Mouse (Mus musculus) gastrocnemius, postnatal 25 days (tissue): Measurements from ENCODE around the gene Lamtor4. TPM values are rescaled to one million over a fixed set of nuclear protein-coding genes. Genes with fewer than 3 reads are reported as not detected.
A peak's percentile ranks its signal among the peaks of the same experiment; 100 is the strongest.

Experiments
- DNase-seq: peaks from one replicate; pipeline ENCODE4 v3.0.0; 2022
- total RNA-seq, 2 experiments: library from RNA; stranded (reverse); gene quantifications; 1 replicate in 1 of 2; 2 replicates in 1 of 2; pipeline ENCODE4 v1.2.3; 2021

The Lamtor4 gene
- total RNA-seq, 2 experiments from 2014 or later: 48.3 to 50.8 TPM

- no peak for DNase-seq
These were observed 4.8 kb downstream of the Lamtor4 start for GRCm38 (mm10) chr5:138260051-138260450.

DNA sequence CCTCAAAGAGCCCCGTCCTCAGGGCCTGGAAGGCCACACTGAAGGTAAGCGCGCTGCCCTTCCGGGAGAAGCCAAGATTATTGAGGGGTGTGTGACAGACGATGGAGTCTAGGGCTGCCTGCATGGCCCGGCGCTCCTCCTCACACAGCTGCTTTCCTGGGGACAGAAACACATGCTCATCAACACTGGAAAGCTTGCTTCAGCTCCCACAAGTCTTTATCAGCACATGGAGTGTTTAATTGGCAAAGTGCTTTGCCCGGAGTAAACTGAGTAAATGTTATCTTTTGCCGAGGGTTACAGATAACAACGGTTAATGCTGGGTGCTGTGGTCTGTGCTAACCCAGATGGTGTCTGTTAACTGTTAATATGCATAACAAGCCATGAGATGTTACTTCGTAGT, 5.6 kb downstream of the Lamtor4 start:
- DNase-seq: no peak

DNA sequence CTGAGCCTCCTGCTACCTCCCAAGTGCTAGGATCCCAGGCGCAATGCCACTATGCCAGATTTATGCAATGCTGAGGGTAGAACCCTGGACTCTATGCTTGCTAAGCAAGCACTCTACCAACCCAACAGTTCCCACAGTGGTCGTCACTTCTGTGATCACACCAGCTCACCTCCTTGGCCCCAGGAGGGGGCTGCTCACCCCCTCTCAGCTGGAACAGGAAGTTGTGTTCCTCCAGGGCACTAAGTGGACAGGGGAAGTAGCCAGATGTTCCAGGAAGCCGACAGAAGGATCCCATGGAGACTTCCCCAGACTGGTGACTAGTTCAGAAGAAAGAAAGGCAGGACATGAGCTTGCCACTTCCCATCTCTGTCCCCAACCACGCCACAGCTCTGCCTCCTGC, 6.7 kb downstream of the Lamtor4 start:
- DNase-seq: no peak

DNA sequence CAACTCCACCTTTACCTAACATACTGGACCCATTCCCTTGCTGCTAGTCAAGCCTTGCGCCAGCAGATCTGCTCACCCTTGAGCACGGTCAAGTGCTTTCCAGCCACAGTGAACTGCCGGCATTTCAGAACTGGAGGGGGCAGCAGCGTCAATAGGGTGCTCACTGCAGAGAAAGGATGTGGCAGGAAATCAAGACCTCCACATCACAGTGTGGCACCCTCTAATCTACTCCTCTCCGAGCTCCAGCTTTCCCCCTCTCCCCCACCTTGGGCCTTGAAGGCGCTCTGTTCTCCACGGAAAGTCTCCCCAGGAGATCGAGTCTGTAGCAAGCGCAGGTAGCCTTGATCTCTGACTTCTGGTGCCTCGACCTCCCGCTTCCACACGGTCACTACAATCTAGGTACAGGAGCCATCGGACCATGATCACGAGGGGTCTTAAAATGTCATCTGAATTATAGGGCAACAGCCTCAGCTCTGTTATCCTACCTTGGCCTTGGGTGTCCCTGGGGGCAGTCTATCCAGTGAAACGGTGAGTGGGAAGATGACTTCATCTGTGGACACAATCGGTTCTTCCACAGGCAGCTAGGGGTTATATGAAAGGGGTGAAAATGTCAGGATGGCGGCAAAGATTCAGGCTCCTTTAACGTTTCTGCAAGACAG, 7.4 kb downstream of the Lamtor4 start:
- DNase-seq: no peak

DNA sequence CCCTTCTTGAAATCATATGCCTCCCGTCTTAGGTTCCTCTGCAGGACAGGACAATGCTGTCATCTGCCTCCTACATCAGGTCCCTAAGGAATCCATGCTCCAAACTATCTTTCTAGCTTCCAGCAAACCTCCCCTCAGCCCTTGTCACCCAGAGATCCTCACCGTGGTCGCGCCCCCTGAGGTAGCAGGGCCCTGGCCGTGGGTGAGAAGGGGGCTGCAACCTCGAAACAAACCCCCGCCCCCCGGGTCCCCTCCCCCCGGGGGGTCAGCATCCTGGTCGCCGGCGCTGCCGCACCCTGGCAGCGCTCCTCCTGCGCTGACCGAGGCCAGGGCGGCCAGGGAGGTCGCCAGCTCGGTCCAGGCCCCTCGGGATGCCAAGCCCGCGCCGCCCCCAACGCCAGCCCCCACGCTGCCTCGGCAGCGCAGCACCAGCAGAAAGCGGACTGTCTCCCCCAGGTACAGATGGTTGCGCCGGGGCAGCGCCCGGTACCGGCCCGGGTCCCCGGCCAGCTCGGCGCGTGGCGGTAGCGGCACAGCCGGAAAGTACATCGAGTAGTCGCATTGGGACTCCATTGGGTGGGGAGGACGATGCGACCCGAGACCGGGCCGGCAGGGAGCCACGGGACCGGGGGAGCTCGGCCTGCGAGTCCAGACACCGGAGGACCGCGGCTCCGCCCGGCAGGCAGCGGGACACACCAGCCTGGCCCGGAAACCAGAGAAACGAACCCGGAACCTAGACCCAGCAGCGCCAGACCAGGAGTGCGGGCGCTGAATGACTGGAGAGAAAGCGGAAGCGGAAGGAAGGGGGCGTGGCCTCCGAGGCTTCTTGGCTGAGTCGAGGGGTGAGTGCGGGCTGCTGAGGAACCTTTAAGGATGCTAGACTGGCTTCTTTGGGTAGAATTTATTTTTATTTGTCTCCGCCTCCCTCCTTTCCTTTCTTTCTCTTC, 8.3 kb downstream of the Lamtor4 start, which contains the start of gene BC037034:
BC037034 (minus strand) TSS at position 774 of the 947 bp plus-strand sequence.
- DNase-seq: peak; percentile 86

GRCm38 (mm10) chr5:138264207-138264578, 8.9 kb downstream of the Lamtor4 start:
- no peak for DNase-seq

- no peak for DNase-seq
These were observed 10.4 kb downstream of the Lamtor4 start for GRCm38 (mm10) chr5:138265712-138266111.

- DNase-seq: no peak
These were observed 11.8 kb downstream of the Lamtor4 start for GRCm38 (mm10) chr5:138267114-138267513.

GRCm38 (mm10) chr5:138268980-138269379, 13.7 kb downstream of the Lamtor4 start:
- no peak for DNase-seq

GRCm38 (mm10) chr5:138271232-138271631, 15.9 kb downstream of the Lamtor4 start:
- DNase-seq: no peak

- DNase-seq: peak; percentile 41
These were observed 17.2 kb downstream of the Lamtor4 start, which contains the start of gene Gal3st4 for GRCm38 (mm10) chr5:138272409-138272923. Gal3st4 (minus strand) TSS chr5:138272840.

- no peak for DNase-seq
These were observed 18.9 kb downstream of the Lamtor4 start for GRCm38 (mm10) chr5:138274186-138274585.

DNA sequence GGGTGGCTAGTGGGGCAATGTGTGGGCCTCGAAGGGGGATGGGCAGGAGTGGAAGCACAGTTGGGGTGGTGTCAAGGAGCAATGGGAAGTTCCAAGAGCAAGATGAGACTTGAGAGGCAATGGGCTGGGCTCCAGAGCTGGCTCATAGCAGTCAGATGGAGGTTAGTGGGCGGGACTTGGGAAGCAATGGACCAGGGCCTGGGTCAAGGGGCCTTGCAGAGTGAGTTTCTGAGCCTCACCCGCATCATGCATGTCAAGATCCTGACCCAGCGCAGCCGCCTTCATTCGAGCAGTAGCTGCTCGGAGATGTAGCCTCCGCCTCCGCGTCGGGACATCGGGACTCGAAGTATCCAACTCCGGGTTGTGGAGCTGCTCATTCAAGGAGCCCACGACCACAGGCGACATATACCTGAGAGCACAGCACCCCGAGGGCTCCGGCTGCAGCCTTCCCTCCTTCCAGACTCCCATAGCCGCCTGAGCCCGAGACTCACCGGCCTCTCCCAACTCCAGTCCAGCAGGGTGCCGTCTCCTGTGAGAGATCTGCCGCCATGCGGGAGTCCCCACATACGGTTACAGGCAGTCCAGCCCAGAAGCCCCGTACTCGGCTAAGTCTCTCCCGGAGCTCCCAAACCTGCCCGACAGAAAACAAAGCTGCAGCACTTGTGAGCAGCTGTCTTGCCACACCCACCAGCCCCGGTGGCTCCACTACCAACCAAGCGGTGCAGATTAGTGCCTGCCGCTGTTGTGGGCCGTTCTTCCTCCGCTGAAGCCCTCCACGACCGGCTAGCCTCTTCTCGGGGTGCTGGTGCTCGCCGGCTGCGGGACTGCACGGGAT, 20.2 kb downstream of the Lamtor4 start:
- no peak for DNase-seq

DNA sequence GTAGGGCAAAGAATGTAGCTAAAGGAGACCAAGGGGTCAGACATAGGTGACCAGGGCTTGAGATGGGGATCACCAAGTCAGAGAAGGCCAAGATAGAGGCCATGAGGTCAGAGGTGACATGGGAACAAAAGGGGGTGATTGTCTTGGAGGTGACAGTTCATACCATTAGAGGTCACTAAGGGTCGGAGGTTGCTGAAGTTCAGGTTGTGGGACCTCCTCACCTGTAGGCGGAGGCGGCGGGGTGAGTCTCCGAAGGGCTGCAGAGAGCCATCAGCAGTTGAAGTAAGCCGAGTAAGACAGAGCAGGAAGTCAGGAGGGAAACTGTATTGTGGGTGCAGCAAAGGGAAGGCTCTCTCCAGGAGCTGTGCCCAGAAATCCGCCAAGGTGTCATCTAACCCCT, 22.7 kb downstream of the Lamtor4 start:
- no peak for DNase-seq

DNA sequence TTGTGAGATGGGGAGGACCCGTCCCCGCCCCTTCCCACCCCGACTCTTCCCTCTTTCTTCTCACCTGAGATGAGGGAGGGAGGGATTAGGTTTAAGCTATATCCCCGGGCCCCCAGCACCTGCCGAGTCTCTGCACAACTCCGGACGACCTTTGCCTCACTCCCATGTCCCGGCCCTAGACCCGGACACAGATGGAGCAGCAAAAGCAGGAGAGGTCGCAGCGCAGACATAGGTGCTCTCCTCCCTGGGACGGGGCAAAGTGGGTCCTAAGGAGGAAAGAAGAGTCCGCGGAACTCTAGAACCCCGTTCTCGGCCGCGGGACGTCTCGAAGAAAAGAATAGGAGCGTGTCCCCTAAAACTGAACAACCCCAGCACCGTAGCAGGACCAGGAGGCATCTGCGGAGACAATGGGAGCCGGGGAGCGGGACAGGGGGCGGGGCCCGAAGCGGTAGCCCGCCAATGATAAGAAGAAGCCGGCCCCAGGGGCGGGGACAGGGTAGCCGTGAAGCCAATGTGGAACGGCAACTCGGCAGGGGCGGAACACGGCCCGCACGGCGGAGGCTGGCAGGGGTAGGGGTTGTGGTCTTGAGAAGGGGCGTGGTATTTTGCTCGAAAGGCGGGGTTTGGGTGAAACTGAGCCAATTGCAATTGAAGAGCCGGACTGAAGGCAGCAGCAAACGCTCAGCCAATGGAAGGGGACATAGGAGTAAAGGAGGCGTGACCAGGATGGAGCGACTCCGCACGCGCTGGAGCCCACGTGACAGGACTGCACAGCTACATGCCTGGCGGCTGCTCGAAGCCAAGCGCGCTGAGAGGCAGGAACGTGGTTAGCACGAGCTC, 24.5 kb downstream of the Lamtor4 start, which contains the start of the genes Gm43720, Gpc2 and Stag3:
Gm43720 (minus strand) TSS at position 374 of the 840 bp plus-strand sequence.
Gpc2 (minus strand) TSS at position 421 of the 840 bp plus-strand sequence.
Stag3 (plus strand) TSS at position 656 of the 840 bp plus-strand sequence.
- peak; percentile 83 for DNase-seq

DNA sequence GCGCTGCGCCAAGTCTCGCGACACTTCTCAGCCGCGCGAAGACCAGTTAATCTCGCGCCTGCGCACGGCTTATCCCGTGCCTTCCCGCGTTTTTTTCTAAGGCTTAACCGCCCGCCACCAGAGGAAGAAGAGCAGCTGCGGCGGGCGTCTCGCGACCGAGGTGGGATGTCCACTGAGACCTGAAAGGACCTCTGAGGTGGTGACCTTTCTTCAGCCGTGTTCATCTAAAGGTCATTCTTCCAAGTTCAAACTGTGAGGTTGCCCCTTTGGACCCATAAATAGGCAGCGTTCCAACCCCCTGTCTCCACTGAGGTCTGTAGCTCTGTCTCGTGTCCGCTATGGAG, 25.1 kb downstream of the Lamtor4 start:
- DNase-seq: no peak

- DNase-seq: no peak
These were observed 25.5 kb downstream of the Lamtor4 start for GRCm38 (mm10) chr5:138280829-138281228.

GRCm38 (mm10) chr5:138281798-138282197, 26.5 kb downstream of the Lamtor4 start:
- DNase-seq: no peak

GRCm38 (mm10) chr5:138283540-138283939, 28.3 kb downstream of the Lamtor4 start:
- no peak for DNase-seq

DNA sequence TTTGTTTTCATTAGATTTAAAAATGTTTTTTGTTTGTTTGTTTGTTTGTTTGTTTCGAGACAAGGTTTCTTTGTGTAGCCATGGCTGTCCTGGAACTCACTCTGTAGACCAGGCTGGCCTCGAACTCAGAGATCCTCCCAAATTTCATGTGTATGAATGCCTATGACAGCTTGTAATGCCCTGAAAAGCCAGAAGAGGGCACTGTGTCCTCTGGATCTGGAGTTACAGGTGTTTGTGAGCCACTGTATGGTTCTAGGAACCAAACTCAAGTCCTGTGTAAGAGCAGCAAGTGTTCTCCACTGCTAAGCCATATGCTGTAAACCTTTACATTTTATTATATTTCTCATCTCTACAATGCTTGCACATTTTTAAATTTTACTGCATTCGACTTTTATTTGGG, 32.6 kb downstream of the Lamtor4 start:
- DNase-seq: no peak

- DNase-seq: no peak
These were observed 36.4 kb downstream of the Lamtor4 start for GRCm38 (mm10) chr5:138291638-138292037.
